Mouse (Mus musculus) hindbrain, embryonic 14.5 days (tissue): ENCODE measurements around the gene Cyp2d22. TPM values are rescaled to one million over a fixed set of nuclear protein-coding genes. Genes with fewer than 3 reads are reported as not detected.

Source experiments
- ATAC-seq: fragments of 200-750 bp; cut with Nextera tagmentation; 2 replicates; pipeline ENCODE4 v1.8.0; 2017; ENCODE audit warnings: moderate number of reproducible peaks, mild to moderate bottlenecking, moderate TSS enrichment, moderate library complexity; ENCODE audit not compliant: low FRiP score
- DNase-seq: peaks from one replicate; pipeline ENCODE4 v3.0.0-alpha.2; 2015; ENCODE audit warnings: low spot score
- H3K27ac ChIP-seq: fragments of 300-500 bp; sonication (generic); 2 replicates; pipeline ENCODE4 v1.5.1; 2014; ENCODE audit warnings: mild to moderate bottlenecking, moderate library complexity
- H3K27me3 ChIP-seq: fragments of 300-500 bp; sonication (generic); 2 replicates; pipeline ENCODE4 v1.6.1; 2014; ENCODE audit warnings: mild to moderate bottlenecking, low read length, mixed read lengths; ENCODE audit not compliant: control insufficient read depth, insufficient read depth
- H3K36me3 ChIP-seq: fragments of 300-500 bp; sonication (generic); replicated peaks from 2 replicates; pipeline ENCODE4 v1.6.1; 2014; ENCODE audit not compliant: control insufficient read depth, insufficient read depth
- H3K4me1 ChIP-seq: fragments of 300-500 bp; sonication (generic); replicated peaks from 2 replicates; pipeline ENCODE4 v1.6.1; 2014; ENCODE audit warnings: antibody characterized with exemption, low read length, mixed read lengths; ENCODE audit not compliant: control insufficient read depth, insufficient read depth
- H3K4me2 ChIP-seq: fragments of 300-500 bp; sonication (generic); replicated peaks from 2 replicates; pipeline ENCODE4 v1.6.1; 2014; ENCODE audit warnings: mild to moderate bottlenecking, moderate library complexity
- H3K4me3 ChIP-seq: fragments of 300-500 bp; sonication (generic); replicated peaks from 2 replicates; pipeline ENCODE4 v1.5.1; 2014; ENCODE audit warnings: mild to moderate bottlenecking, low read length
- H3K9ac ChIP-seq: fragments of 300-500 bp; sonication (generic); 2 replicates; pipeline ENCODE4 v1.6.1; 2014
- H3K9me3 ChIP-seq: fragments of 300-500 bp; sonication (generic); 2 replicates; pipeline ENCODE4 v1.6.1; 2016; ENCODE audit warnings: low read length; ENCODE audit not compliant: control insufficient read depth
- WGBS: fragments of 180-500 bp; shearing (Covaris S2); extraction: QIAGEN DNeasy Blood & Tissue Kit; methylation state at CpG from one replicate; pipeline ENCODE4 v1.1.7; 2014; 5-methylcytosine and 5-hydroxymethylcytosine counted together
- polyA plus RNA-seq: library from polyadenylated mRNA; unstranded; fragments of >200 nt; fragmentation: Nextera tagmentation; extraction: Ambion mirVana; gene quantifications from 2 replicates; pipeline ENCODE4 v1.2.1, GENCODE M21; 2014

Gene Cyp2d22
- polyA plus RNA-seq, 1 experiment from 2014 or later: 2.5 TPM

GRCm38 (mm10) chr15:82378261-82379180 lies 1.5 kb downstream of the Cyp2d22 start:
- no peak overlapping the region for H3K9ac ChIP-seq
- no peak overlapping the region for H3K27ac ChIP-seq
- no peaks in the 10 kb centered on the region for H3K36me3 ChIP-seq
- DNase-seq (no peak), ATAC-seq (no peak)
- WGBS: 44% methylated on average over 15 of the region's 15 CpGs
- no peaks in the 10 kb centered on the region for H3K27me3 ChIP-seq
- H3K4me2 ChIP-seq: no peak overlapping the region
- H3K4me3 ChIP-seq: no peak overlapping the region
- no peaks in the 10 kb centered on the region for H3K9me3 ChIP-seq
- 0 out of 2 replicates have a peak, but pooled peaks cover 4% of the 10 kb centered on the region for H3K4me1 ChIP-seq

GRCm38 (mm10) chr15:82377701-82378100 lies 2.4 kb downstream of the Cyp2d22 start:
- no peaks in the 10 kb centered on the region for H3K27me3 ChIP-seq
- H3K4me3 ChIP-seq: no peak overlapping the region
- 0 out of 2 replicates have a peak, but pooled peaks cover 4% of the 10 kb centered on the region for H3K4me1 ChIP-seq
- H3K36me3 ChIP-seq: no peaks in the 10 kb centered on the region
- H3K9me3 ChIP-seq: no peaks in the 10 kb centered on the region
- no peak for ATAC-seq
- 79% methylated on average over 5 of the region's 5 CpGs for WGBS
- no peak overlapping the region for H3K27ac ChIP-seq
- H3K4me2 ChIP-seq: no peak overlapping the region
- no peak for DNase-seq
- no peak overlapping the region for H3K9ac ChIP-seq

- Histone ChIP-seq H3K9ac (no peak overlapping the region), H3K9me3 (no peaks in the 10 kb centered on the region), H3K36me3 (no peaks in the 10 kb centered on the region), H3K4me1 (0 out of 2 replicates have a peak, but pooled peaks cover 4% of the 10 kb centered on the region), H3K4me3 (no peak overlapping the region), H3K27me3 (no peaks in the 10 kb centered on the region), H3K27ac (peak overlapping the region; percentile 38; the same call in 1 of the 2 replicates), H3K4me2 (no peak overlapping the region)
- 55% methylated on average over 17 of the region's 17 CpGs for WGBS
- DNase-seq (peak; percentile 24), ATAC-seq (peak; percentile 22; the same call in 1 of the 2 replicates)
These were observed 3.5 kb downstream of the Cyp2d22 start for GRCm38 (mm10) chr15:82376393-82377138.

- ATAC-seq (no peak), DNase-seq (no peak)
- Histone ChIP-seq H3K36me3 (no peaks in the 10 kb centered on the region), H3K27me3 (no peaks in the 10 kb centered on the region), H3K9me3 (no peaks in the 10 kb centered on the region), H3K4me3 (no peak overlapping the region), H3K4me2 (no peak overlapping the region), H3K9ac (no peak overlapping the region), H3K4me1 (0 out of 2 replicates have a peak, but pooled peaks cover 4% of the 10 kb centered on the region), H3K27ac (no peak overlapping the region)
- 86% methylated on average over 9 of the region's 9 CpGs for WGBS
These were observed 4.2 kb downstream of the Cyp2d22 start for GRCm38 (mm10) chr15:82375855-82376254.

- WGBS: 78% methylated on average over 5 of the region's 5 CpGs
- H3K9ac ChIP-seq: no peak overlapping the region
- no peak overlapping the region for H3K4me2 ChIP-seq
- H3K9me3 ChIP-seq: no peaks in the 10 kb centered on the region
- no peak for DNase-seq
- H3K27me3 ChIP-seq: no peaks in the 10 kb centered on the region
- H3K4me1 ChIP-seq: no peaks in the 10 kb centered on the region
- no peak overlapping the region for H3K4me3 ChIP-seq
- no peaks in the 10 kb centered on the region for H3K36me3 ChIP-seq
- ATAC-seq: no peak
- no peak overlapping the region for H3K27ac ChIP-seq
These were observed 5.6 kb downstream of the Cyp2d22 start for GRCm38 (mm10) chr15:82374437-82374836.

GRCm38 (mm10) chr15:82372991-82373390 lies 7.1 kb downstream of the Cyp2d22 start:
- ATAC-seq (no peak), DNase-seq (no peak)
- Histone ChIP-seq H3K27me3 (no peaks in the 10 kb centered on the region), H3K36me3 (no peaks in the 10 kb centered on the region), H3K4me2 (no peak overlapping the region), H3K9me3 (no peaks in the 10 kb centered on the region), H3K4me3 (no peak overlapping the region), H3K9ac (no peak overlapping the region), H3K4me1 (no peaks in the 10 kb centered on the region), H3K27ac (no peak overlapping the region)
- 89% methylated on average over 5 of the region's 5 CpGs for WGBS

- ATAC-seq (no peak), DNase-seq (no peak)
- H3K4me2 ChIP-seq: no peak overlapping the region
- H3K36me3 ChIP-seq: no peaks in the 10 kb centered on the region
- H3K4me1 ChIP-seq: no peaks in the 10 kb centered on the region
- H3K27ac ChIP-seq: no peak overlapping the region
- no peak overlapping the region for H3K9ac ChIP-seq
- 93% methylated on average over 6 of the region's 6 CpGs for WGBS
- no peak overlapping the region for H3K4me3 ChIP-seq
- no peaks in the 10 kb centered on the region for H3K27me3 ChIP-seq
- H3K9me3 ChIP-seq: no peaks in the 10 kb centered on the region
These were observed 7.6 kb downstream of the Cyp2d22 start for GRCm38 (mm10) chr15:82372446-82372845.

GRCm38 (mm10) chr15:82368851-82369250 lies 11.2 kb downstream of the Cyp2d22 start:
- H3K27ac ChIP-seq: no peak overlapping the region
- no peak overlapping the region for H3K4me2 ChIP-seq
- H3K4me3 ChIP-seq: no peak overlapping the region
- no peaks in the 10 kb centered on the region for H3K9me3 ChIP-seq
- DNase-seq (no peak), ATAC-seq (no peak)
- no peak overlapping the region for H3K9ac ChIP-seq
- no peaks in the 10 kb centered on the region for H3K36me3 ChIP-seq
- H3K4me1 ChIP-seq: no peaks in the 10 kb centered on the region
- 85% methylated on average over 1 of the region's 1 CpGs for WGBS
- no peaks in the 10 kb centered on the region for H3K27me3 ChIP-seq

GRCm38 (mm10) chr15:82368146-82368545 lies 11.9 kb downstream of the Cyp2d22 start:
- WGBS: 93% methylated on average over 4 of the region's 4 CpGs
- H3K36me3 ChIP-seq: no peaks in the 10 kb centered on the region
- H3K27ac ChIP-seq: no peak overlapping the region
- H3K4me3 ChIP-seq: no peak overlapping the region
- H3K9me3 ChIP-seq: no peaks in the 10 kb centered on the region
- no peaks in the 10 kb centered on the region for H3K4me1 ChIP-seq
- H3K4me2 ChIP-seq: no peak overlapping the region
- DNase-seq (no peak), ATAC-seq (no peak)
- no peaks in the 10 kb centered on the region for H3K27me3 ChIP-seq
- no peak overlapping the region for H3K9ac ChIP-seq
